Mouse (Mus musculus) hindbrain, embryonic 10.5 days (tissue): Measurements from ENCODE around the gene Cyp17a1. TPM values are rescaled to one million over a fixed set of nuclear protein-coding genes. Genes with fewer than 3 reads are reported as not detected.
A peak's percentile ranks its signal among the peaks of the same experiment; 100 is the strongest.

ENCODE experiments used
- DNase-seq: peaks from one replicate; pipeline ENCODE4 v3.0.0-alpha.2; 2017; ENCODE audit warnings: low spot score
- H3K27ac ChIP-seq: fragments of 300-500 bp; sonication (generic); 2 replicates; pipeline ENCODE4 v1.5.1; 2016; ENCODE audit warnings: mild to moderate bottlenecking, moderate library complexity
- H3K27me3 ChIP-seq: fragments of 300-500 bp; sonication (generic); 2 replicates; pipeline ENCODE4 v1.6.1; 2016; ENCODE audit warnings: mild to moderate bottlenecking; ENCODE audit not compliant: poor library complexity, insufficient read depth, severe bottlenecking
- H3K36me3 ChIP-seq: fragments of 300-500 bp; sonication (generic); 2 replicates; pipeline ENCODE4 v1.6.1; 2016; ENCODE audit warnings: mild to moderate bottlenecking, moderate library complexity
- H3K4me1 ChIP-seq: fragments of 300-500 bp; sonication (generic); replicated peaks from 2 replicates; pipeline ENCODE4 v1.6.1; 2016; ENCODE audit warnings: mild to moderate bottlenecking
- H3K4me3 ChIP-seq: fragments of 300-500 bp; sonication (generic); 2 replicates; pipeline ENCODE4 v1.5.1; 2016; ENCODE audit warnings: mild to moderate bottlenecking, moderate library complexity
- H3K9me3 ChIP-seq: fragments of 300-500 bp; sonication (generic); 2 replicates; pipeline ENCODE4 v1.6.1; 2016; ENCODE audit warnings: mild to moderate bottlenecking, moderate library complexity
- WGBS: fragments of 180-500 bp; shearing (Covaris S2); methylation state at CpG from one replicate; pipeline ENCODE4 v1.1.7; 2016; 5-methylcytosine and 5-hydroxymethylcytosine counted together
- polyA plus RNA-seq: library from polyadenylated mRNA; unstranded; fragments of >200 nt; fragmentation: Nextera tagmentation; extraction: Ambion mirVana; gene quantifications from 2 replicates; pipeline ENCODE4 v1.2.1, GENCODE M21; 2016

Gene Cyp17a1
- polyA plus RNA-seq, 1 experiment from 2014 or later, result not detected

- Histone ChIP-seq H3K9me3 (no peaks in the 10 kb centered on the region), H3K27me3 (no peaks in the 10 kb centered on the region), H3K4me3 (no peak overlapping the region), H3K27ac (no peak overlapping the region), H3K4me1 (peaks cover 8% of the 10 kb centered on the region; the same call in 1 of the 2 replicates), H3K36me3 (peaks cover 41% of the 10 kb centered on the region)
- WGBS, result 91% methylated on average over 7 of the region's 7 CpGs
- no peak for DNase-seq
Observed at GRCm38 (mm10) chr19:46696943-46697342, 24.0 kb upstream of the Cyp17a1 start.

GRCm38 (mm10) chr19:46696482-46696881, 23.5 kb upstream of the Cyp17a1 start:
- peaks cover 37% of the 10 kb centered on the region for H3K36me3 ChIP-seq
- no peak overlapping the region for H3K27ac ChIP-seq
- DNase-seq, result no peak
- peaks cover 8% of the 10 kb centered on the region; the same call in 1 of the 2 replicates for H3K4me1 ChIP-seq
- no peaks in the 10 kb centered on the region for H3K9me3 ChIP-seq
- WGBS, result 94% methylated on average over 8 of the region's 8 CpGs
- no peak overlapping the region for H3K4me3 ChIP-seq
- H3K27me3 ChIP-seq, result no peaks in the 10 kb centered on the region

GRCm38 (mm10) chr19:46693146-46693545, 20.2 kb upstream of the Cyp17a1 start:
- Histone ChIP-seq H3K27me3 (no peaks in the 10 kb centered on the region), H3K27ac (no peak overlapping the region), H3K9me3 (no peaks in the 10 kb centered on the region), H3K4me1 (peaks cover 18% of the 10 kb centered on the region), H3K4me3 (no peak overlapping the region), H3K36me3 (peaks cover 26% of the 10 kb centered on the region)
- no peak for DNase-seq
- WGBS, result 88% methylated on average over 4 of the region's 4 CpGs

- peaks cover 13% of the 10 kb centered on the region for H3K4me1 ChIP-seq
- H3K9me3 ChIP-seq, result no peaks in the 10 kb centered on the region
- no peak overlapping the region for H3K27ac ChIP-seq
- H3K4me3 ChIP-seq, result no peak overlapping the region
- H3K36me3 ChIP-seq, result peaks cover 20% of the 10 kb centered on the region
- no peak for DNase-seq
- 81% methylated on average over 2 of the region's 2 CpGs for WGBS
- H3K27me3 ChIP-seq, result no peaks in the 10 kb centered on the region
Observed at GRCm38 (mm10) chr19:46691078-46691477, 18.1 kb upstream of the Cyp17a1 start.

- no peak for DNase-seq
- 82% methylated on average over 11 of the region's 11 CpGs for WGBS
Observed at GRCm38 (mm10) chr19:46690387-46690786, 17.4 kb upstream of the Cyp17a1 start.

GRCm38 (mm10) chr19:46689460-46690372, 16.7 kb upstream of the Cyp17a1 start, which contains the start of gene Borcs7:
TSS of gene Borcs7 (plus strand) at chr19:46689906.
- Histone ChIP-seq H3K4me1 (peaks cover 13% of the 10 kb centered on the region), H3K4me3 (peak within 1 kb of the TSS; percentile 75), H3K36me3 (0 out of 2 replicates have a peak, but pooled peaks cover 10% of the 10 kb centered on the region), H3K27me3 (no peaks in the 10 kb centered on the region), H3K27ac (peak within 1 kb of the TSS; percentile 98), H3K9me3 (no peaks in the 10 kb centered on the region)
- 3% methylated on average over 44 of the region's 44 CpGs for WGBS
- DNase-seq, result peak; percentile 88

More at GRCm38 (mm10) chr19:46690387-46690786, 17.4 kb upstream of the Cyp17a1 start:
- peaks cover 13% of the 10 kb centered on the region for H3K4me1 ChIP-seq
- H3K27ac ChIP-seq, result peak overlapping the region; percentile 98
- no peaks in the 10 kb centered on the region for H3K27me3 ChIP-seq
- H3K4me3 ChIP-seq, result peak overlapping the region; percentile 75
- peaks cover 15% of the 10 kb centered on the region; the same call in 1 of the 2 replicates for H3K36me3 ChIP-seq
- no peaks in the 10 kb centered on the region for H3K9me3 ChIP-seq

- Histone ChIP-seq H3K4me1 (no peaks in the 10 kb centered on the region), H3K4me3 (no peak overlapping the region), H3K36me3 (no peaks in the 10 kb centered on the region), H3K9me3 (no peaks in the 10 kb centered on the region), H3K27ac (no peak overlapping the region), H3K27me3 (no peaks in the 10 kb centered on the region)
- 73% methylated on average over 12 of the region's 12 CpGs for WGBS
- no peak for DNase-seq
Observed at GRCm38 (mm10) chr19:46679720-46680383, 6.9 kb upstream of the Cyp17a1 start.

GRCm38 (mm10) chr19:46675641-46676040, 2.7 kb upstream of the Cyp17a1 start:
- DNase-seq, result no peak
- Histone ChIP-seq H3K36me3 (no peaks in the 10 kb centered on the region), H3K27me3 (peaks cover 8% of the 10 kb centered on the region; the same call in 1 of the 2 replicates), H3K9me3 (no peaks in the 10 kb centered on the region), H3K27ac (no peak overlapping the region), H3K4me1 (peaks cover 6% of the 10 kb centered on the region; the same call in 1 of the 2 replicates), H3K4me3 (no peak overlapping the region)
- 88% methylated on average over 3 of the region's 3 CpGs for WGBS

- Histone ChIP-seq H3K36me3 (no peaks in the 10 kb centered on the region), H3K27me3 (peaks cover 8% of the 10 kb centered on the region; the same call in 1 of the 2 replicates), H3K9me3 (no peaks in the 10 kb centered on the region), H3K4me1 (peaks cover 10% of the 10 kb centered on the region; the same call in 1 of the 2 replicates), H3K4me3 (no peak overlapping the region), H3K27ac (no peak overlapping the region)
- WGBS, result 26% methylated on average over 13 of the region's 13 CpGs
- DNase-seq, result peak; percentile 72
Observed at GRCm38 (mm10) chr19:46670691-46671090, 2.3 kb downstream of the Cyp17a1 start.

GRCm38 (mm10) chr19:46669802-46670201, 3.2 kb downstream of the Cyp17a1 start:
- peaks cover 17% of the 10 kb centered on the region for H3K4me1 ChIP-seq
- H3K27me3 ChIP-seq, result peaks cover 8% of the 10 kb centered on the region; the same call in 1 of the 2 replicates
- no peaks in the 10 kb centered on the region for H3K36me3 ChIP-seq
- H3K4me3 ChIP-seq, result no peak overlapping the region
- no peak overlapping the region for H3K27ac ChIP-seq
- no peak for DNase-seq
- WGBS, result 90% methylated on average over 5 of the region's 5 CpGs
- H3K9me3 ChIP-seq, result no peaks in the 10 kb centered on the region

- H3K9me3 ChIP-seq, result no peaks in the 10 kb centered on the region
- DNase-seq, result no peak
- H3K27me3 ChIP-seq, result peaks cover 8% of the 10 kb centered on the region; the same call in 1 of the 2 replicates
- H3K36me3 ChIP-seq, result no peaks in the 10 kb centered on the region
- 91% methylated on average over 10 of the region's 10 CpGs for WGBS
- peaks cover 17% of the 10 kb centered on the region for H3K4me1 ChIP-seq
- no peak overlapping the region for H3K27ac ChIP-seq
- H3K4me3 ChIP-seq, result no peak overlapping the region
Observed at GRCm38 (mm10) chr19:46668263-46668662, 4.7 kb downstream of the Cyp17a1 start.

GRCm38 (mm10) chr19:46667300-46667699, 5.7 kb downstream of the Cyp17a1 start:
- Histone ChIP-seq H3K36me3 (no peaks in the 10 kb centered on the region), H3K27ac (no peak overlapping the region), H3K4me3 (no peak overlapping the region), H3K4me1 (peaks cover 17% of the 10 kb centered on the region), H3K27me3 (peaks cover 8% of the 10 kb centered on the region; the same call in 1 of the 2 replicates), H3K9me3 (no peaks in the 10 kb centered on the region)
- no peak for DNase-seq
- 63% methylated on average over 11 of the region's 11 CpGs for WGBS
